Mouse (Mus musculus) urinary bladder, postnatal 25 days (tissue): ENCODE measurements at regions not wholly inside any gene's neighbourhood (a gene's known extent, or its start where the extent isn't known, plus 50 kb on each side); places are given as distances from the start of the nearest gene placed in this dataset.

Experiments
- DNase-seq: peaks from one replicate; pipeline ENCODE4 v3.0.0; 2022; ENCODE audit warnings: low spot score

- no peak for DNase-seq
Measured at GRCm38 (mm10) chr16:18683556-18683955, 53.8 kb upstream of the Sept5 start.

GRCm38 (mm10) chr16:18686044-18686761 lies 56.4 kb upstream of the Sept5 start:
- no peak for DNase-seq

DNA sequence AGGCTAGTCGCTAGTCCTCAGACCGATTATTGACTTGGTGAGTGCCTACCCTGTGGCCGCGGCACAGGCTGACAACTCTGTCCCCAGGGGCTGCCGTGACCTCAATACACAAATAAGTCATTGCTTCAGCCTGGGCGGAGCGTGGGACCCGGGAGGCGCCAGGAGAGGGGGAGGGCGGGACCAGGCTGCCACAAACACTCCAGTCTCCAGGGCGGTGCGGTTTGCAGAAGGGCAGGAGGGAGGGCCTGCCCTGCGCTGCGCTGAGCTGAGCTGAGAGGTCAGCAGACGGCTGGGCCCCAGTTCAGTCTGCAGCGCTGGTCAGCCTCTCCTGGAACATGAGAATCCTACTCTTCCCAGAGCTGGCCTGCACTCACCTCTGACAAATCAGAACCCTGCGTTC lies 57.2 kb upstream of the Sept5 start:
- DNase-seq, result peak; percentile 75

GRCm38 (mm10) chr16:18687367-18687766 lies 57.6 kb upstream of the Sept5 start:
- peak; percentile 73 for DNase-seq

GRCm38 (mm10) chr16:18695596-18695995 lies 65.8 kb upstream of the Sept5 start:
- DNase-seq, result no peak

GRCm38 (mm10) chr16:18696074-18696819 lies 66.5 kb upstream of the Sept5 start:
- peak; percentile 87 for DNase-seq

DNA sequence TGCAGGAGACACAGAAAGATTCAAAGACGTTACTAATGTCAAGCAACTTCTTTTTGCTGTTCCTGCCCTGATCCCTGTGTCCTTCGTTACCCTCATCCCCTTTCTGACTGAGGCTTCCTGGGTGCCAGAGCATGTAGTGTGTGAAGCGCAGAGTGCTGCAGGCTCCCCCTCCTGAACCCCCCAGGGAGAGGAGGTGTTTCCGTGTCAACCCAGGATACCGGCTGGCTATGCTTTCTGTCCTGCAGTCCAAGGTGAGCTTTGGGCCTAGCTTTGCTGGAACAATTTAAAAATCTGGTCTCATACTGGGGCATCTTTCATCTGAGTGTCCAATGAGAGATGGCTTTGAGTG lies 67.0 kb upstream of the Sept5 start:
- no peak for DNase-seq

DNA sequence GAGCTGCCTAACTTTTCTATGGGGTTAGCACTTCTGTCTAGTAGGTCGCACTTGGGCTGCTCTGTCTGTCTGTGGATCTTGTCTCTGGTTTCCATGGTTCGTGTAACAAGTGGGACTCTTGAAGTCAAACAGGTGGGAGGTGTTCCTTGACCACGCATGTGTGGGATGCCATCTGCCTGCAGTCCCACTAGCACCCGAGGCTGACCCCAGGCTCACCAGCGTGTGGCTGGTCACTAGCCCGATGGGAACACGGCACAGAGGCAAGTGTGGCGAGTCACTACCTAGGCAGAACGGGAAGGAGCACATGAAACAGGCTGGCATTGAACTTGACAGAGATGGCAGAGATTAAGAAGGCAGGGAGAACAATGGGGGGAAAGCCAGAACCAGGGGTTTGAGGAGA lies 72.5 kb upstream of the Cldn5 start:
- no peak for DNase-seq

DNA sequence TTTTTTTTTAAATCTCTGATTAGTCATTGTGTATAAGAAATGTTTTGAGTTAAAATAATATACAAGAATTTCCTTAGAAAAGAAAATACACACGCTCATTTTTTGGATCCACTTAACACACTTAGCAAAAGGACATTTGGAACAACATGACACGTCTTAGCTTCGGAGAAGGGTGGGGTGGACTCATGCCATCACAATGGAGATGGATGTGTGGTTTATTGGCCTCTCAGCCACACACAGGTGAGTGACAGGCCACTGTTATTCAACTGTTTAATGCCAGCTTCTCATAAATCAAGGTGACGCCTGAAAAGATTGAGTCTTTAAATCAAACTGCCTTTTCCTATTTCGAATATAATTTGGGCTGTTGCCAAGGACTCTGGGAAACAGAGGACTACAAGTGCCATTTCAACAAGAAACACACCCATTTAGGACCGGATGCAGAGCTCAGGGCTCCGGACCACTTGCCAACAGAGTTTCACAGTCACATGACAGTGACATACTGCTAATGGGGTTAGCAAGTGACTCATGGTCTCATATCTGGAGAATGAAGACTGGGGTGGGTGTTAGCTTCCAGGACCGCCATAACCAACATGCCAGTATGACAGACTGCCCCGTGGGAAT lies 71.5 kb upstream of the Cldn5 start:
- no peak for DNase-seq

- DNase-seq, result no peak
Measured at GRCm38 (mm10) chr16:18711637-18712125, 65.0 kb upstream of the Cldn5 start.

DNA sequence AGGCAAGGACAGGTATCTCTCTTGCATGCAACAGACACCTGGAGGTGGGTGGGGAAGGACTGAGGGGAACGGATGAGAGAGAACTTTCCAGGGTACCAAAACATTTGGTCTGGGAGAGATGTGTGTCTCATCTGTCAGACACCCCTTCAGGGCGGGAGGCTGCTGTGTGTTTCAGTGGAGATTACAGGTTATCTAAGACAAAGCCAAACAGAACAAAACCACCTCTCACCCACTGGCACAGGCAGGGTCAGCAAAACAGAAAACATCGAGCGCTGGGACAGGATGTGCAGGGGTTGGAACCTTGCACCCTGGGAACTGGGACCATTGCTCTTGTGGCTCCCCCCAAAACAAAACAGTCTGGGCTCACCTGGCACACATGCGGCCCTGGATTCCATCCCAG lies 63.6 kb upstream of the Cldn5 start:
- DNase-seq, result no peak

- no peak for DNase-seq
Measured at GRCm38 (mm10) chr16:18715381-18715780, 61.3 kb upstream of the Cldn5 start.

GRCm38 (mm10) chr16:18718040-18718439 lies 58.6 kb upstream of the Cldn5 start:
- no peak for DNase-seq

DNA sequence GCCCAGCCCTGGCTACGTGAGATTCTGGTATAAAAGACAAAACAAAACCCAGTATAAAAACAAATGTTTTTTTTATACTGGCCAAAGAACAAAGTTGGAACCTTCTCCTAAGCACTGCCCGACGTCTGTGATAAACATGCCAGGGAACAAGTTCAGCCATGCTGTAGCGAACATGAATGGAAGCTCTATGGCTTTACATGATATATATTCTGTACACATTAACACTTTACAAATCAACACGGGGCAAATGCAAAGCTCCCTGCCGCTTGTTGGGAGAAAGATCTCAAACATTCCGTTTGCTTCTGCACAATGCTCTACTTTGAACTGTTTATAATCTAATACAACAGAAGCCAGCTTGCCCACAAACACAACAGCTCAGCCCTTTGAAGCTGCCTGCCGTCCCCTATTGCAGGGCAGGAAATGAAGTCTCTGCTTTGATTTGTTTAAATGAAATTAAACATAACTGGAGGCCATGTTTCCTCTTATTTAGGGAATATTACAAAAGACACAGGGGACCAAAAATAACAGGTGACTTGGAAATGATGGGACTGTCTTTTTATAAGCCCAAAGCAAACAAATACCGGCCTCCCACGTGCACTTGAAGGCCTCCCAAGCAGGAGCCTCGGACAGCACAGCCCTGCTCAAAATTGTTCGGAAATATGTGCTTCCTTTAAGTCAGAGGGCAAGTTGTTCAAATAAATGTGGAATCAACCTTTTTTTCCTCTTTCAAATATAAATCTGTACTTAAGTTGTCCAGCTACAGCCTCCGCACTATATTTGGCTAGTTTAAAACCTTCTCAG lies 56.0 kb upstream of the Cldn5 start:
- no peak for DNase-seq

- no peak for DNase-seq
Measured at GRCm38 (mm10) chr16:18723186-18723843, 53.3 kb upstream of the Cldn5 start.

DNA sequence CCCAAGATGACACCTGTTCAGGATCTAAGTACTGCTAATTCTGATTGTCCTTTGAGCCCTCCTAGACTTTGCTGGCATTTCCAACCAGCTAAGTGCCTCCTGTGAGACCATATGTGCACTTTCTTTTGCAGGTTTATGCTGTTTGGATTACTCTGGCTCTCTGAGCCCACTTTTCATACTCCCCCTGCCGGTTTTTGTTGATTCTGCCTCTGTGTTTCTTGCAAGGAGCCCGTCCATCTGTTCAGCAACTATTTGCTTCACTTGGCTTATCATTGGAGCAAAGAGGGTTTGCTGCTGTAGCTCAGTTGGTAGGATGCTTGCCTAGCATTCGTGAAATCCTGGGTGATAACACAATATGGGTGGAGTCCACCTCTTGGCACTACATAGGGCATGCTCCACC lies 52.8 kb upstream of the Cldn5 start:
- no peak for DNase-seq

GRCm38 (mm10) chr16:18724706-18725105 lies 51.9 kb upstream of the Cldn5 start:
- DNase-seq, result no peak
